Mouse (Mus musculus): ENCODE measurements around the gene Klhl41.

- TF ChIP-seq CTCF (IDR thresholded peaks at IDR 0.05; ENCODE audit: borderline replicate concordance, insufficient read depth, low read depth, low read length) = no peak
- no peak for TF ChIP-seq POLR2A (IDR thresholded peaks at IDR 0.05; ENCODE audit: borderline replicate concordance, insufficient read depth, low read length)
Measured at GRCm38 (mm10) chr2:69722273-69722649, 52.3 kb downstream of the Klhl41 start, which contains the start of gene Ppig.

Data from cerebellum, adult 2 months (tissue).